Mouse (Mus musculus) subcutaneous adipose tissue, adult 2 months (tissue): ENCODE data around the gene Cfap58. TPM values are rescaled to one million over a fixed set of nuclear protein-coding genes. Genes with fewer than 3 reads are reported as not detected.

Source experiments
- polyA plus RNA-seq: library from polyadenylated mRNA; depleted of rRNA; stranded (reverse); fragments of >200 nt; gene quantifications from 2 replicates; pipeline ENCODE4 v1.2.3, GENCODE M21; 2012; ENCODE audit warnings: low replicate concordance; rRNA removed

Cfap58 gene
- not detected in 2 replicates for polyA plus RNA-seq

GRCm38 (mm10) chr19:47937443-47938406, at the start of gene Cfap58:
Cfap58 (plus strand) TSS chr19:47937675.

GRCm38 (mm10) chr19:47919126-47919965, 18.1 kb upstream of the Cfap58 start, which contains the start of the genes Cfap43 and Itprip:
Cfap43 (minus strand) TSS chr19:47919287.
Itprip (minus strand) TSS chr19:47919299.

Other genes starting within 250 kb of the Cfap58 start
- 0.43 and 2.0 TPM in 2 replicates for gene Col17a1, start 245.6 kb upstream of the Cfap58 start, polyA plus RNA-seq
- gene Sfr1, start 206.0 kb upstream of the Cfap58 start, polyA plus RNA-seq, result 75.2 and 88.3 TPM in 2 replicates
- 86.8 and 226 TPM in 2 replicates for gene Gsto1, start 82.7 kb upstream of the Cfap58 start, polyA plus RNA-seq
- 1.2 and 3.5 TPM in 2 replicates for gene Gsto2, start 72.1 kb upstream of the Cfap58 start, polyA plus RNA-seq
- gene Cfap43, start 18.4 kb upstream of the Cfap58 start, polyA plus RNA-seq, result 0.07 and 0.62 TPM in 2 replicates
- gene Itprip, start 18.4 kb upstream of the Cfap58 start, polyA plus RNA-seq, result 3.1 and 7.5 TPM in 2 replicates